Mouse (Mus musculus): ENCODE results near the gene Lce1f. TPM values are rescaled to one million over a fixed set of nuclear protein-coding genes. Genes with fewer than 3 reads are reported as not detected.
"Not testable (repeated sequence)": the region's sequence is repeated elsewhere in the genome, so short reads cannot be mapped to it uniquely, and the experiment has no call there.

The Lce1f gene
- polyA plus RNA-seq (2012), result not detected in 2 replicates

GRCm38 (mm10) chr3:92720250-92720649, at the start of gene Lce1f:
Gene Lce1f, minus strand, starts transcription at chr3:92720350.
- no peaks in the 10 kb centered on the region for H3K9me3 ChIP-seq (ENCODE audit: control insufficient read depth, low read length)
- no peaks in the 10 kb centered on the region for H3K36me3 ChIP-seq (ENCODE audit: control insufficient read depth)
- H3K4me1 ChIP-seq (ENCODE audit: control insufficient read depth), result no peaks in the 10 kb centered on the region
- H3K27me3 ChIP-seq (ENCODE audit: control insufficient read depth), result no peaks in the 10 kb centered on the region
- no peak within 1 kb of the TSS for H3K4me3 ChIP-seq (replicated peaks)
- TF ChIP-seq TAL1 (IDR thresholded peaks at IDR 0.05; ENCODE audit: low read length) (no peak), GATA1 (IDR thresholded peaks at IDR 0.05; ENCODE audit: low read length) (no peak)

DNA sequence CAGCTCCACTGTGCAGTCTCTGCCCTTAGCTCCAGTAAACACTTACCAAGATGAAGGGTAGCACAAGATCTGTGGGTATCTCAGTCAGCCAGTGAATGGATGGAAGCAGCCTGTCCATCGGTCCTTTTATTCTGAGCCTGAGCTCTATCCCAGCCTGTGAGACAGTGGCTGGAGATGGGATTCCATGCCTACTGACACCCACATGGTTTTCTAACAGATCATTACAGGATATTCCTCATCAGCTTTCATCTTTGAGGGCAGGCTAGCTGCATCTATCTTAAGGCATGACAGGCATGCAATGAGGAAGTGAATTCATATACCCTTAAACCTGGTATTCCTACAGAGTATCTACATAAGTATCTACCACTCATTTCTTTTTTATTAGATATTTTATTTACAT, 44.8 kb upstream of the Lce1f start, which contains the start of gene Lce1h:
Gene Lce1h (minus strand): TSS at position 101 of the 400 bp plus-strand sequence.
- Histone ChIP-seq H3K36me3 (ENCODE audit: control insufficient read depth) (no peaks in the 10 kb centered on the region), H3K4me3 (replicated peaks) (no peak within 1 kb of the TSS), H3K9me3 (ENCODE audit: control insufficient read depth, low read length) (no peaks in the 10 kb centered on the region), H3K27me3 (ENCODE audit: control insufficient read depth) (no peaks in the 10 kb centered on the region), H3K4me1 (ENCODE audit: control insufficient read depth) (no peaks in the 10 kb centered on the region)
- TF ChIP-seq GATA1 (IDR thresholded peaks at IDR 0.05; ENCODE audit: low read length) (no peak), TAL1 (IDR thresholded peaks at IDR 0.05; ENCODE audit: low read length) (no peak)

DNA sequence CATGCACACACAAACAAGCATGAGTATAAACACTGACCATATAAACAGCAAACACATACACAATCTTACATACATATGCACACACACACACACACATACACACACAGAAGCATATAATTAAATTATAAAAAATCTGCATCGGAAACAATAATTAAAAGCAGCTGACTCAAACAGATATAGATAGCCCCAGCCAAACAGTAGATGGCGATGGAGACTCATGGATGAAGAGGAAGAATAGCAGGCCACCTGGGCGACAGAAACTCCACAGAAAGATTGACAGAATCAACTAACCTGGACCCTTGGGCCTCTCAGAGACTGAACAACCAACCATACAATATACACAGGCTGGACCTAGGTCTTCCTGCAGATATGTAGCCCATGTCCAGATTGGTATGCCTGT, 33.0 kb upstream of the Lce1f start:
- Histone ChIP-seq H3K4me1 (ENCODE audit: control insufficient read depth) (no peaks in the 10 kb centered on the region), H3K4me3 (replicated peaks) (no peak overlapping the region), H3K36me3 (ENCODE audit: control insufficient read depth) (no peaks in the 10 kb centered on the region), H3K27me3 (ENCODE audit: control insufficient read depth) (no peaks in the 10 kb centered on the region), H3K9me3 (ENCODE audit: control insufficient read depth, low read length) (no peaks in the 10 kb centered on the region)
- TF ChIP-seq GATA1 (IDR thresholded peaks at IDR 0.05; ENCODE audit: low read length) (no peak), TAL1 (IDR thresholded peaks at IDR 0.05; ENCODE audit: low read length) (no peak)

- TF ChIP-seq TAL1 (IDR thresholded peaks at IDR 0.05; ENCODE audit: low read length), result no peak
- no peak for TF ChIP-seq GATA1 (IDR thresholded peaks at IDR 0.05; ENCODE audit: low read length)
- Histone ChIP-seq H3K4me3 (replicated peaks) (no peak within 1 kb of the TSS), H3K36me3 (ENCODE audit: control insufficient read depth) (no peaks in the 10 kb centered on the region), H3K4me1 (ENCODE audit: control insufficient read depth) (no peaks in the 10 kb centered on the region), H3K9me3 (ENCODE audit: control insufficient read depth, low read length) (no peaks in the 10 kb centered on the region), H3K27me3 (ENCODE audit: control insufficient read depth) (no peaks in the 10 kb centered on the region)
Measured at GRCm38 (mm10) chr3:92752238-92752637, 32.1 kb upstream of the Lce1f start, which contains the start of gene Lce1g. Gene Lce1g, minus strand, starts transcription at chr3:92752338.

GRCm38 (mm10) chr3:92738996-92739395, 18.8 kb upstream of the Lce1f start, which contains the start of gene Gm38119:
Gene Gm38119, minus strand, starts transcription at chr3:92739096.
- Histone ChIP-seq H3K4me1 (ENCODE audit: control insufficient read depth) (no peaks in the 10 kb centered on the region), H3K27me3 (ENCODE audit: control insufficient read depth) (no peaks in the 10 kb centered on the region), H3K4me3 (replicated peaks) (no peak within 1 kb of the TSS), H3K36me3 (ENCODE audit: control insufficient read depth) (no peaks in the 10 kb centered on the region), H3K9me3 (ENCODE audit: control insufficient read depth, low read length) (no peaks in the 10 kb centered on the region)
- TF ChIP-seq TAL1 (IDR thresholded peaks at IDR 0.05; ENCODE audit: low read length), result no peak
- no peak for TF ChIP-seq GATA1 (IDR thresholded peaks at IDR 0.05; ENCODE audit: low read length)

GRCm38 (mm10) chr3:92722631-92723030, 2.5 kb upstream of the Lce1f start:
- Histone ChIP-seq H3K36me3 (ENCODE audit: control insufficient read depth) (no peaks in the 10 kb centered on the region), H3K27me3 (ENCODE audit: control insufficient read depth) (no peaks in the 10 kb centered on the region), H3K4me1 (ENCODE audit: control insufficient read depth) (no peaks in the 10 kb centered on the region), H3K9me3 (ENCODE audit: control insufficient read depth, low read length) (no peaks in the 10 kb centered on the region), H3K4me3 (replicated peaks) (no peak overlapping the region)
- TF ChIP-seq TAL1 (IDR thresholded peaks at IDR 0.05; ENCODE audit: low read length), result no peak
- TF ChIP-seq GATA1 (IDR thresholded peaks at IDR 0.05; ENCODE audit: low read length), result no peak

DNA sequence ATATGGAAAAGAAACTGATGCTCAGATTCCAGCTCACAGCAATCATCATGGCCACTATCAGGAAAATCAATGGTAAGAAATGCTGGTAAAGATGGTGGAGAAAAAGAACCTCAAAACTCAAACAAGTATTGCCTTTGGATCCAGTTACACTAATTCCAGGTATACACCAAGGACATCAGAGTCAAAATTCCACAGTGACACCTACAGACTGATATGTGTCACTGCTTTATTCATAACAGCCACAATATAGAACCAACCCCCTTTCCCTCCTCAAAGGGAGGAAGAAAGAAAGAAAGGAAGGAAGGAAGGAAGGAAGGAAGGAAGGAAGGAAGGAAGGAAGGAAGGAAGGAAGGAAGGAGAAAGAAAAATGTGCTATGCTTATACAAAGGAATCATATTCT, 5.0 kb downstream of the Lce1f start:
- no peaks in the 10 kb centered on the region for H3K27me3 ChIP-seq (ENCODE audit: control insufficient read depth)
- H3K36me3 ChIP-seq (ENCODE audit: control insufficient read depth), result no peaks in the 10 kb centered on the region
- H3K4me3 ChIP-seq (replicated peaks), result no peak overlapping the region
- no peak for TF ChIP-seq GATA1 (IDR thresholded peaks at IDR 0.05; ENCODE audit: low read length)
- no peak for TF ChIP-seq TAL1 (IDR thresholded peaks at IDR 0.05; ENCODE audit: low read length)
- no peaks in the 10 kb centered on the region for H3K4me1 ChIP-seq (ENCODE audit: control insufficient read depth)
- H3K9me3 ChIP-seq (ENCODE audit: control insufficient read depth, low read length), result no peaks in the 10 kb centered on the region

GRCm38 (mm10) chr3:92708974-92709373, 11.2 kb downstream of the Lce1f start, which contains the start of gene Lce1e:
Gene Lce1e, minus strand, starts transcription at chr3:92709074.
- H3K4me3 ChIP-seq (replicated peaks), result no peak within 1 kb of the TSS
- H3K9me3 ChIP-seq (ENCODE audit: control insufficient read depth, low read length), result no peaks in the 10 kb centered on the region

DNA sequence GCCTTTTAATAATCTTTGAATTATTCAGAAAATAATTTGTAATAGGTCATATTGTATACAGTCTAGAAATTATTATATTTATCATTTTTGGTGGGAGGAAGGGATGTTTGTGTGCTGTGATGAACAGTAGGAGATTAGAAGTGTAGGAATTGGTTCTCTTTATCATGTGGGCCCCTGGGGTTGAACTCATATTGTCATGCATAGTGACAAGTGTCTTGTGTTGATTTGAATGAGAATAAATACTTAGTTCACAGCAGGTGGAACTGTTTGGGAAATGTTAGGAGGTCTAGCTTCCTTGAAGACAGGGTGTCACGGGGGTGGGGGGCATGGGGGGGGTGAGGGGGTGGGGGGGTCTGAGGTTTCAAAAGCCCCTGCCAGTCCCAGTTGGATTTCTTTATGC, 25.5 kb downstream of the Lce1f start:
- Histone ChIP-seq H3K9me3 (ENCODE audit: control insufficient read depth, low read length) (no peaks in the 10 kb centered on the region), H3K36me3 (ENCODE audit: control insufficient read depth) (no peaks in the 10 kb centered on the region), H3K27me3 (ENCODE audit: control insufficient read depth) (no peaks in the 10 kb centered on the region), H3K4me3 (replicated peaks) (no peak overlapping the region), H3K4me1 (ENCODE audit: control insufficient read depth) (no peaks in the 10 kb centered on the region)
- TF ChIP-seq GATA1 (IDR thresholded peaks at IDR 0.05; ENCODE audit: low read length) (no peak), TAL1 (IDR thresholded peaks at IDR 0.05; ENCODE audit: low read length) (no peak)

More at GRCm38 (mm10) chr3:92708974-92709373, 11.2 kb downstream of the Lce1f start, which contains the start of gene Lce1e:
- no peak for TF ChIP-seq TAL1 (IDR thresholded peaks at IDR 0.05; ENCODE audit: low read length)
- TF ChIP-seq GATA1 (IDR thresholded peaks at IDR 0.05; ENCODE audit: low read length), result no peak
- Histone ChIP-seq H3K4me1 (ENCODE audit: control insufficient read depth) (no peaks in the 10 kb centered on the region), H3K36me3 (ENCODE audit: control insufficient read depth) (no peaks in the 10 kb centered on the region), H3K27me3 (ENCODE audit: control insufficient read depth) (no peaks in the 10 kb centered on the region)

GRCm38 (mm10) chr3:92691688-92692087, 28.5 kb downstream of the Lce1f start:
- H3K27me3 ChIP-seq (ENCODE audit: control insufficient read depth), result no peaks in the 10 kb centered on the region
- no peak overlapping the region for H3K4me3 ChIP-seq (replicated peaks)
- H3K9me3 ChIP-seq (ENCODE audit: control insufficient read depth, low read length), result no peaks in the 10 kb centered on the region
- TF ChIP-seq GATA1 (IDR thresholded peaks at IDR 0.05; ENCODE audit: low read length) (no peak), TAL1 (IDR thresholded peaks at IDR 0.05; ENCODE audit: low read length) (no peak)
- H3K36me3 ChIP-seq (ENCODE audit: control insufficient read depth), result no peaks in the 10 kb centered on the region
- no peaks in the 10 kb centered on the region for H3K4me1 ChIP-seq (ENCODE audit: control insufficient read depth)

- not testable (repeated sequence) for H3K36me3 ChIP-seq (ENCODE audit: control insufficient read depth); H3K27me3 ChIP-seq (ENCODE audit: control insufficient read depth); H3K9me3 ChIP-seq (ENCODE audit: control insufficient read depth, low read length); H3K4me1 ChIP-seq (ENCODE audit: control insufficient read depth); H3K4me3 ChIP-seq (replicated peaks)
Measured at GRCm38 (mm10) chr3:92689154-92689553, 31.0 kb downstream of the Lce1f start.
